Mouse (Mus musculus): ENCODE data around the gene Rab11a. TPM values are rescaled to one million over a fixed set of nuclear protein-coding genes. Genes with fewer than 3 reads are reported as not detected.
A peak's percentile ranks its signal among the peaks of the same experiment; 100 is the strongest.

The Rab11a gene
- polyA plus RNA-seq (2012; ENCODE audit: insufficient read depth, insufficient read length, missing spikeins): 141 and 169 TPM in 2 replicates

DNA sequence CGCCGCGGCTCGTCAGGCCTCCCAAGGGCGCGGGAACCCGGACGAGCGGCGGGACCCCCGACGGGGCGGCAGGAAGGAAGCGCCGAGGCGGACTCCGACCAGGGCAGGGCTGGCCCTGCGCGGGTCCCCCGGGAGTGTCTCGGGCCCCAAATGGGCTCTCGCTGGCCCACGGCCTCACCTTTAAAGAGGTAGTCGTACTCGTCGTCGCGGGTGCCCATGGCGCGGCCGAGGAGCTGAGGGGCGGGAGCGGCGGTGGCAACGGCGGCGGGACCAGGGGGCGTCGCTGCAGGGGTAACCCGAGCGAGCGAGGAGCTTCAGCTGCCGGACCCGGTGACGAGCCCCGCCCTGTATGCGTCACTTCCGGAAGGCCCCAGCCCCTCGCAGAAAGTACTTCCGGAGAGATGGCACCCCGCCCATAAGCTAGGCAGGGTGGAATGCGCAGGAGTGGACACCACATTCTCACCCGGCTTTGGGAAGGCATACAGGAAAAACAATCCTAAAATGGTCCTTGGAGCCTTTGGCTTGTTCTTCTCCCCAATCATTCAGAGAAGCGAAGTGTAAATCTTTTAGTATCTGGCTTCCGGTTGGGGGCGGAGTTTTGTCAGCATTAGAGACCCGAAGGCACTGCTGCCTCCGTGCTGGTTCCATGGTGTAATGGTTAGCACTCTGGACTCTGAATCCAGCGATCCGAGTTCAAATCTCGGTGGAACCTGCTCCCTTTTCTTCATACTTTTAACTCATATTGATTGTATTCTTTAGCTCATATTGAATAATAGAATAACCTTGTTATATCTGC is at the start of gene Rab11a:
TSS of gene Rab11a (minus strand) at position 353 of the 796 bp plus-strand sequence.
- Histone ChIP-seq H3K4me3 (ENCODE audit: insufficient read depth, low read depth, low read length) (peak within 1 kb of the TSS; percentile 98), H3K27ac (replicated peaks; ENCODE audit: low read depth, low read length) (peak within 1 kb of the TSS; percentile 100), H3K4me1 (ENCODE audit: control insufficient read depth, insufficient read depth, insufficient read length, low read length) (peaks cover 3% of the 10 kb centered on the region; the same call in 1 of the 2 replicates)

DNA sequence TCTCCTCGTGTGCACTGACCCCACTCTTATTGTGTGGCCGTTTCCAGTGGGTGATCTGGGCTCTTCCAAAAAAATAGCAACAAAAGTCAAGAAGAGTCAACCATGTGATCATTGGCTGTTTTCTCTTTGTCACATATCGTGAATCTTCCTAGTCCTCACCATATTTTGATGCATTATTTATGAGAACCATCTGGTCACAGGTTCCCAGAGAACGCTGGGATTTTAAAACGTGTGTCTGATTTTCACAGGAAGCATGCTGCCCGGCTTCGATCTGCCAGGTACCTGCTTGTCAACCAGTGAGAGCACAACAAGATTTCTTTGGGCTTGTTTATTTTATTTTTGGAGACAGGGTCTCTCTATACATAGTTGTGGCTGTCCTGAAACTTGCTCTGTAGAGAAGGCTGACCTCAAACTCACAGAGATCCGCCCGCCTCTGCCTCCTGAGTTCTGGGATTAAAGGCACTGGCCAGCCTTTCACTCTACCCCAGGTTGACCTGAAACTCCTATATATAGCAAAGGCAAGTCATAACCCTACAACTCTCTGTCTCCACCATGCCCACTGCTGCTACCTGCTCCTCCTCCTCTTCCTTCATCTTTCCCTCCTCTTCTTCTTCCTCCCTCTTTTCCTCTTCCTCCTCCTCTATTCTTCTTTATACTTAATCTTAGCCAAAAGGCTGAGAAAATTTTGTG is 48.8 kb upstream of the Rab11a start:
- no peak overlapping the region for H3K4me3 ChIP-seq (ENCODE audit: insufficient read depth, low read depth, low read length)
- H3K27ac ChIP-seq (replicated peaks; ENCODE audit: low read depth, low read length): no peak overlapping the region
- peaks cover 4% of the 10 kb centered on the region; the same call in 1 of the 2 replicates for H3K4me1 ChIP-seq (ENCODE audit: control insufficient read depth, insufficient read depth, insufficient read length, low read length)

DNA sequence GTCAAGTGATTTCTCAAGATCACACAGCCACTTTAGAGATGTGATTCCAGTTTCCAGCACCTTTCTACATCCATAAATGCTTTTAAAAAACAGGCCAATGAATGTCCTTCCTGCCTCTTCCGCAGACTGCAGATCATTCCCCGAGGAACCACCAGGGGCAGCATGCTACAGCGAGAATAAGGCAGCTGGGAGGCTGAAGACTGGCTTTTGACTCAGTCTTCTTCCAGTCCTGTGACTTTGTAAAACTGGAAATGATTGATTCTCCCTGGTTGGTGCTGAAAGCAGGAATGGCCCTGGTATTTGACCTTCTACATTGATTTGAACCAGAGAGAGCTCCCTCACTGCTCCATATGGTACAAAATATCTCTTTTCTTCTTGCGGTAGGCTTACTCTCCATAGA is 47.3 kb upstream of the Rab11a start:
- Histone ChIP-seq H3K27ac (replicated peaks; ENCODE audit: low read depth, low read length) (no peak overlapping the region), H3K4me1 (ENCODE audit: control insufficient read depth, insufficient read depth, insufficient read length, low read length) (no peaks in the 10 kb centered on the region; the same call in 1 of the 2 replicates), H3K4me3 (ENCODE audit: insufficient read depth, low read depth, low read length) (no peak overlapping the region)

DNA sequence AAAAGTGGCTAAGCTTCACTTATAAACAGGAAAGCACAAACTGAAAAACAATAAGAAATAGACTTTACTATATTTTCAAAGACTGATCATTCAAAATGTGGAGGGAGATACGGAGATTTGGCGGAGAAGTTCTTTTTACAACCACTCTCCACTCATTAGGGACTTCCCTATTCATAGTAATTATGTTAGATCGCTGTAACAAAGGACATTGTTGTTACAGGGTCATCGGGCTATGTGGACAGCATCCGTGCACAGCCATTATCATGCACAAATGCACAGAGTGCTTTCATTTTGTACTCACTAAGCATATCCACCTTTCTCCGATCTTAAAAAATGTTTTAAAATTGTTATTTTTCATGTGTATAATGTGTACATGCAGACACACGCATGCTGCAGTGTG is 46.0 kb upstream of the Rab11a start:
- Histone ChIP-seq H3K4me3 (ENCODE audit: insufficient read depth, low read depth, low read length) (no peak overlapping the region), H3K4me1 (ENCODE audit: control insufficient read depth, insufficient read depth, insufficient read length, low read length) (no peaks in the 10 kb centered on the region), H3K27ac (replicated peaks; ENCODE audit: low read depth, low read length) (no peak overlapping the region)

DNA sequence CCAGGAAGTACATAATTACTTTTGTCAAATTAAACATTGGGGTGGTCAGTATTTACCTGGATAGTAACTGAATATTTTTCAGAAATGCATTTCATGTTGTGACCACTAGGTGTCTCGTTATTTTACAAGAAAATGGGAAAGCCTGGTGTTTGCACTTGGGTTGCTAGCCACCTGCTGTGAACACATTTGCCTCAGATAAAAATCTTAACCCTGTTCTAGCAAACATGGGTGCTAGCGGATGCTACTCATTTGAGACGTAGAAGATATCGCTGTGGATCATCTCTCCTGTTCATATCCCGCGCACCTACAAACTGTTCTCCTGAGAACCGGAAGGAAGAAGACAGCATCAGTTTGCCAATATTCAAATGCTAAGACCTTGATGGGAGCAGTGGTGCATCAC is 42.1 kb upstream of the Rab11a start:
- Histone ChIP-seq H3K4me3 (ENCODE audit: insufficient read depth, low read depth, low read length) (no peak overlapping the region), H3K27ac (replicated peaks; ENCODE audit: low read depth, low read length) (no peak overlapping the region), H3K4me1 (ENCODE audit: control insufficient read depth, insufficient read depth, insufficient read length, low read length) (peaks cover 7% of the 10 kb centered on the region)

DNA sequence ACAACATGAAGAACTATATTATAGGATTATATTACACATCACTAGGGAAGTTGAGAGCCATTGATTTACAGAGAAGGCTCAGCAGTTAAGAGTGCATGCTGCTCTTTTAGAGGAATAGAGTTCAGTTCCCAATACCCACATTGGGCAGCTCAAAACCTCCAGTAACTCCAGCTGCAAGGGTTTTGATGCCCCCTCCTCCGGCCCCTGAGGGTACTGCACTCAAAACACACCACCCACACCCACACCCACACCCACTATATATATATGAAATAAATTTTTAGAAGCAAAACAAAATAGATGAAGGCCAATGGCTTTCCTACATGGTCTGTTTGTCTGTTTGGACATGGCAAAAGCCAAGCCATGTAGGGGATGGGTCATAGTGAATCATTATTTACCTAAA is 40.6 kb upstream of the Rab11a start:
- Histone ChIP-seq H3K4me3 (ENCODE audit: insufficient read depth, low read depth, low read length) (no peak overlapping the region), H3K4me1 (ENCODE audit: control insufficient read depth, insufficient read depth, insufficient read length, low read length) (peaks cover 7% of the 10 kb centered on the region), H3K27ac (replicated peaks; ENCODE audit: low read depth, low read length) (no peak overlapping the region)

DNA sequence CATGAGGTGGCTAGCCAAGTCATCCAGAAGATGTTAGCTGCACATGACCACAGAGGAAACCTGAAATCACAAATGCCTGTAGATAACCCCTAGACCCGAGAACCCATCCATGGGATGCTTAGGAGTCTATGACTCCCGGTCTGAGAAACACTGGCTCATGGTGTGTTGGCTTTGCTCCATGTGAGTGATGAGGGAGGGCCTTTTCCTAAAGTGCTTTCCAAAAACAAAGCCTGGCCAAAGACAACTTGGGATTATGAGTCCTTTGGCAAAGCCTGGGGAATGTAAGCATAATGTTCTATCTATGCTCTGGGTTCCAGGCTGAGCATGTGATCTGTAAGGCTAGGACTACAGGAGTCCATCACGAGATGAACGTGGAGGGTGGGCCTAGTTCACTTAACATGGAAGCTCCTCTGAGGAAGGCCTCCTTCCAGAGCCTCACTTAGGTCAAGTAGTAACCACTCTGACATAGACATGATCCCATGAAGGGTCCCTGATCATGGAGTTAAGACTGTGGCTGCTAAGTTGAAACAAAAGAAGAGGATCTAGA is 40.0 kb upstream of the Rab11a start:
- Histone ChIP-seq H3K27ac (replicated peaks; ENCODE audit: low read depth, low read length) (no peak overlapping the region), H3K4me3 (ENCODE audit: insufficient read depth, low read depth, low read length) (no peak overlapping the region), H3K4me1 (ENCODE audit: control insufficient read depth, insufficient read depth, insufficient read length, low read length) (peaks cover 7% of the 10 kb centered on the region)

DNA sequence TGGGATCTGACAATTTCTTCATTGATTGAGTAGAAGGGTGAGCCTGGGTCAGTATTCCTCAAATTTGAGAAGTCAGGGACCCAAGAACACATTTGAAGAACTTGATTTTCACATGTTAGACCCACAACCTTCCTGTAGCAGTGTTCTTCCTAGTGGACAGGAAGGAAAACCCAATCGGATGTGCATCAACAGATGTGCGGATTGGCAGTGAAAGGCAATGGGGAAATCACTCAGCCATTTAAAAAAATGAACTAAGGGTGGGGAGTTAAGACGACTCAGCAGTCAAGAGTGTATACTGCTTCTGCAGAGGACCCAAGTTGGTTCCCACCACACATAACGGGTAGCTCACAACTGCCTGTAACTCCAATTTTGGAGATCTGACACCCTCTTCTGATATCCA is 37.9 kb upstream of the Rab11a start:
- Histone ChIP-seq H3K27ac (replicated peaks; ENCODE audit: low read depth, low read length) (0 out of 2 replicates have a peak overlapping the region, but pooled peaks have one; percentile 23), H3K4me3 (ENCODE audit: insufficient read depth, low read depth, low read length) (no peak overlapping the region), H3K4me1 (ENCODE audit: control insufficient read depth, insufficient read depth, insufficient read length, low read length) (peaks cover 7% of the 10 kb centered on the region)

DNA sequence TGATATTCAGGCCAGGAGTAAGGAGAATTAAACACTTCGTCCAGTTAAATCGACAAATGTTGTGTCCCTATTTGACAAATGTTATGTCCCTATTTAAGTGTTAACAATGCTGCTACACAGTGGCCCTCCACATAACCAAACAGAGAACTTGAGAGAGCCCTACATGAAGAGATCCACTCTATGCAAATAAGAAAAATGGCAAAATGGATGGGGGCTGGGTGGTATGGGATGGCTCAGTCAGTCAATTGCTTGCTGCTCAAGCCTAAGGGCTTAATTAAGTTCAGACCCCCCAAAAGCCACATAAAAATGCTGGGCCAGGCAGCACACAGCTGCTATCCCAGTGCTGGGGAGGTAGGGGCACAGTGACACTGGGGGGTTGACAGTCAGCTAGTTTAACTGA is 37.3 kb upstream of the Rab11a start:
- H3K4me1 ChIP-seq (ENCODE audit: control insufficient read depth, insufficient read depth, insufficient read length, low read length): peaks cover 7% of the 10 kb centered on the region
- H3K4me3 ChIP-seq (ENCODE audit: insufficient read depth, low read depth, low read length): no peak overlapping the region
- H3K27ac ChIP-seq (replicated peaks; ENCODE audit: low read depth, low read length): peak overlapping the region; percentile 23

DNA sequence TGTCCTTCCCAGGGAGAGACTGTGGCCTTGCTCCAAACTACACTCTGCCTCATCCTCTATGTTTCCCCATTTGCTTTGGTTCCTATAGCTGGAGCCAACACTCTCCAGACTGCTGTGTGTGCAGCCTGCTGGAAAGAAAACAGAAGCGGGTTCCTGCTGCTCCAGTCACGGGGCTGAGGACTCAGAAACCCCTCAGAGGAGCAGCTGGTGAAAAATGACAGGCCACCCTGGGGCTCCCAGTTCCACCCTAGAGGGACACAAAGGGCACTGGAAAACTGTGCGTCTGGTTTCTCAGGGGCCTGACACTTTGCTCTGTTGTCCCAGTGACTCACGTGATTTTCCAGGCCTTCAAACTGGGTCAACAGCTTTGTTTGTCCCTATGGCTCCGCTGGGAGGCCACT is 36.9 kb upstream of the Rab11a start:
- Histone ChIP-seq H3K27ac (replicated peaks; ENCODE audit: low read depth, low read length) (peak overlapping the region; percentile 52; the same call in 1 of the 2 replicates), H3K4me1 (ENCODE audit: control insufficient read depth, insufficient read depth, insufficient read length, low read length) (peaks cover 7% of the 10 kb centered on the region), H3K4me3 (ENCODE audit: insufficient read depth, low read depth, low read length) (no peak overlapping the region)

DNA sequence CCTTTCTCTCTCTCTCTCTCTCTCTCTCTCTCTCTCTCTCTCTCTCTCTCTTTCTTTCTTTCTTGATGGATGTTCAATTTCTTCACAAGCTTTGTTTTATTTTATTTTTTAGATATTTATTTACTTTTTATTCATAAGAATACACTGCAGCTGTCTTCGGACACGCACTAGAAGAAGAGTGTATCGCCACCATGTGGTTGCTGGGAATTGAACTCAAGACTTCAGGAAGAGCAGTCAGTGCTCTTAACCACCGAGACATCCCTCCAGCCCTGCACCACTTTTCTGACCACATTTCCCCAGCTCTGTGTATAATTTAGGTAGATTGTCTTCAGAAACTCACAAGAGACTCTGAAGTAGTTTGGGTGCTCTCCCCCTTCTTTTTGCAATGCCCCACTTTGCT is 36.4 kb upstream of the Rab11a start:
- Histone ChIP-seq H3K27ac (replicated peaks; ENCODE audit: low read depth, low read length) (0 out of 2 replicates have a peak overlapping the region, but pooled peaks have one; percentile 21), H3K4me3 (ENCODE audit: insufficient read depth, low read depth, low read length) (no peak overlapping the region), H3K4me1 (ENCODE audit: control insufficient read depth, insufficient read depth, insufficient read length, low read length) (peaks cover 7% of the 10 kb centered on the region)

DNA sequence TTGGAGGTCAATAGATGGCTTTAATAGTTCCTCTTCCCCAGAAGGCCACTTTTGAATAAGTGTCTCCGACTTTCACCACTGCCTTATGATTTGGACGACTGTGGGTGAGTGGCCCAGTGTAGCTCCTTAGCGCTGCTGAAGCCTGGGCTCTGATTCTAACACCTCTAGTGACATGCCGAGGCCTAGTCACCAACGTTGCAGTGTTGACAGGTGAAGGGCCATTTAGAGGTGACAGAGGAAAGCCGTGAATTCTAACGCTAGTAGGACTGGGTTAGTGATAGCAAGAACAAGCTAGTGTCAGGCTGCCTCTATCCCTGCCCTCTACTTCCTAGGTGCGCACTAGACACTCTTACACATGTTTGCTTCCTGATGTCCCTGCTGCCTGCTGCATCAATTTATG is 35.7 kb upstream of the Rab11a start:
- Histone ChIP-seq H3K4me1 (ENCODE audit: control insufficient read depth, insufficient read depth, insufficient read length, low read length) (peaks cover 7% of the 10 kb centered on the region), H3K27ac (replicated peaks; ENCODE audit: low read depth, low read length) (no peak overlapping the region), H3K4me3 (ENCODE audit: insufficient read depth, low read depth, low read length) (no peak overlapping the region)

DNA sequence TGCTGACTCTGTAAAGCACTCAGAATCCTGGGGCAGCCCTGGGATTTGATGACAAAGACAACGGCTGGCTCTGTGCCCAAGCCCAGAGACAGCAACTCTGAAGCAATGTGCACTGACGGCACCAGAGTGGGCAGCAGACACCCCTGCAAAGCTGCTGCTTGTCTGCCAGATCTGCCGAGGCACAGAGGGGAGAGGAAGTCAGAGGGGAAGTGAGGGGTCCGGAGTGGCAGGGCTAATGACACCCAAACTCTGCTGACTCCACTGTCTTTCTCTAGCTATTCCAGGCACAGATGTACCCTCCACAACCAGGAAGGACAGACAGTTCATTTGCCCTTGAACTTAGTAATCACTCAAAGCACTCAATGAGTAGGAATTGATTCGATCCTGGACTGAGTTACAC is 33.7 kb upstream of the Rab11a start:
- H3K27ac ChIP-seq (replicated peaks; ENCODE audit: low read depth, low read length): no peak overlapping the region
- peaks cover 7% of the 10 kb centered on the region for H3K4me1 ChIP-seq (ENCODE audit: control insufficient read depth, insufficient read depth, insufficient read length, low read length)
- H3K4me3 ChIP-seq (ENCODE audit: insufficient read depth, low read depth, low read length): no peak overlapping the region

DNA sequence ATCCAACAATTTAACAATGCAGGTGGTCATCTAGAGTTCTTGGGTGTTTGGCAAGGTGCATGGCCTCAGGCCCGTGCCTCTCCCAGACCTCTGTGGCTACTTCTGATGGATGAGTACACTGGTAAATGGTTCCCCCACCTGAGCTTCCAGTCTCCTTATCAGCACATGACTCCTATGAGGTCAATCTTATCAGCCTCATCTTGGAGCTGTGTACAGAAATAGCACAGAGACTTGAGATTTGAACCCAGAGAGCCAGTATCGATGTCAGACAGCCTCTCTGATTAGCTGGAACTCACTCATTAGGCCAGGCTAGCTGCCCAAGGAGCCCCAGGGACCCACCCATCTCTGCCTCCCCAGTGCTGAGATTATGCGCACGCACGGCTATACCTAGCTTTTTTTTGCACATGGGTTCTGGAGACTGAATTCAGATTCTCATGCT is 32.9 kb upstream of the Rab11a start:
- Histone ChIP-seq H3K4me1 (ENCODE audit: control insufficient read depth, insufficient read depth, insufficient read length, low read length) (peaks cover 4% of the 10 kb centered on the region), H3K4me3 (ENCODE audit: insufficient read depth, low read depth, low read length) (no peak overlapping the region)

DNA sequence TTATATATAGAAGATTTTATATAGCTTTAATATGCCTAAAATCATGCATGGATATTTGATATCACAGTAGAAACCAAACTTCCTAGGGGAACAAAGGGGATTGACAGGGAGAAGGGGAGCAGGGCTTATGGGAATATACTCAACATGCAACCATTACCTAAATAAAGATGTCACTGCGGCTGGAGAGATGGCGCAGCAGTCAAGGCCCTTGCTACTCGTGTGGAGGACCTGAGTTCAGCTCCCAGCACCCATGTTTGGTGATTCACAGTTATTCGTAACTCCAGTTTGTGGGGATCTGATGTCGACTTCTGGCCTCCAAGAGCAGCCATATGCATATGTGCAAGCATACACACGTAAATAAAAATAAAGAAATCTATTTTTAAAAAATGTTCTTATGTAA is 32.4 kb upstream of the Rab11a start:
- peaks cover 2% of the 10 kb centered on the region; the same call in 1 of the 2 replicates for H3K4me1 ChIP-seq (ENCODE audit: control insufficient read depth, insufficient read depth, insufficient read length, low read length)

More for the DNA sequence above, 32.9 kb upstream of the Rab11a start:
- H3K27ac ChIP-seq (replicated peaks; ENCODE audit: low read depth, low read length): no peak overlapping the region

More for the DNA sequence above, 32.4 kb upstream of the Rab11a start:
- Histone ChIP-seq H3K27ac (replicated peaks; ENCODE audit: low read depth, low read length) (no peak overlapping the region), H3K4me3 (ENCODE audit: insufficient read depth, low read depth, low read length) (no peak overlapping the region)
